Mouse (Mus musculus): ENCODE data around the gene Btbd11. TPM values are rescaled to one million over a fixed set of nuclear protein-coding genes. Genes with fewer than 3 reads are reported as not detected.
A peak's percentile ranks its signal among the peaks of the same experiment; 100 is the strongest.

Gene Btbd11
- 6.3 and 6.6 TPM in 2 replicates for polyA plus RNA-seq (2014; fragmentation: Nextera tagmentation; extraction: Ambion mirVana)

DNA sequence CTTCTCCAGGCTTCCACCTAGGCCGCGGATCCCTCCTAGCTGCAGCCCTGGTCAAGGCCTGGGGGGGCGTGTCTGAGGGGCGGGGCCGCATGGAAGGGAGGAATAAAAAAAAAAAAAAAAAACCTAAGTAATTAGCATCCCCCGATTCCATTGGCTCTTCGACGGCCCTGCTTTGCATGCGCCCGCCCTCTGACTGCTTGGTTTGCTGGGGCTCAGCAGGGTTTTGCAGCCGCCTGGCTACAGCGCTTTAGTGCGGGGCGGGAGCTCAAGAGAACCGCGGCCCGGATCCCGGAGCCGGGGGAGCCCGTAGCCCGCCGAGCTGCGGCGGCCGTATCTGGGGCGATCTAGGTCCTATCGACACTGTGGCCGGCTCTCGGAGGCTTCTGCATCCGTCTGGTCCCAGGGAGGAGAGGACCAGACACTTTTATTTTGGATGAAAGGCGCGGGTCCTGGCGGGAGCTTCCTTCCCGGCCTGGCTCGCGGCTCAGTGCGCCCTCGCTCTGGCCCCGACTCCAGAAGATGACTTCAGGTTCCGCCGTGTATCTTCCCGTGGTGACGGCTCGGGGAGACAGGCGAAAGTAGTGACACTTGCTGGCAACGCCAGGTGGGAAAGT, at the start of gene Btbd11:
TSS of gene Btbd11 (plus strand) at position 210 of the 614 bp plus-strand sequence.
- Histone ChIP-seq H3K27ac (ENCODE audit: low read depth, low read length) (no peak within 1 kb of the TSS), H3K9ac (ENCODE audit: low read length) (peak within 1 kb of the TSS; percentile 61), H3K27me3 (ENCODE audit: control insufficient read depth, insufficient read depth, low read length) (peaks cover 11% of the 10 kb centered on the region; the same call in 1 of the 2 replicates), H3K9me3 (ENCODE audit: control insufficient read depth, low read length) (no peaks in the 10 kb centered on the region), H3K4me1 (ENCODE audit: control insufficient read depth, insufficient read depth, low read length) (peaks cover 8% of the 10 kb centered on the region; the same call in 1 of the 2 replicates), H3K36me3 (ENCODE audit: control insufficient read depth, insufficient read depth, low read length) (no peaks in the 10 kb centered on the region), H3K4me2 (ENCODE audit: low read depth) (peak within 1 kb of the TSS; percentile 91), H3K4me3 (ENCODE audit: low read depth, low read length) (peak within 1 kb of the TSS; percentile 51)
- peak; percentile 94 for ATAC-seq (ENCODE audit: insufficient read depth, low FRiP score, low TSS enrichment)
- peak; percentile 94 for DNase-seq (ENCODE audit: low spot score)
- WGBS = under 1% methylated on average over 46 of the region's 46 CpGs

DNA sequence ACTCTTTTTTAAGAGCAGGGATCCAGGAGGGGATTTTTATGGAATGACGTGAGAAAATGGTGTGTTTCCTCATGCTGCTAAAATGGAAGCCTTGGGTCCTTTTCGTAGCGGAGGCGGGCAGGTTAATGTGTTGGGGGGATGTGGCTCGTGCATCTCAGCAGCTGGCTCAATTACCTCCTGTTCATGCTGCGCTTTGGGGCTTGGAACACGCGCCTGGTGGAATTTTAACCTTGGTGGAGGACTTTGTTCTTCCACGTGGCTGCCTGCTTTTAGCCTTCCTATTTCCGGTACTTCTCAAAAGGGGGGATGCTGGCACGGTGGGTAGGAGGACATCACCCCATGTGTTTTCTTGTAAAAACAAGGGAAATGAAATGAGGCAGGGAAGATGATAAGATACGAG, 47.9 kb upstream of the Btbd11 start:
- no peaks in the 10 kb centered on the region for H3K9me3 ChIP-seq (ENCODE audit: control insufficient read depth, low read length)
- H3K36me3 ChIP-seq (ENCODE audit: control insufficient read depth, insufficient read depth, low read length) = no peaks in the 10 kb centered on the region
- H3K4me2 ChIP-seq (ENCODE audit: low read depth) = no peak overlapping the region
- no peak for ATAC-seq (ENCODE audit: insufficient read depth, low FRiP score, low TSS enrichment)
- no peak overlapping the region for H3K9ac ChIP-seq (ENCODE audit: low read length)
- no peaks in the 10 kb centered on the region for H3K27me3 ChIP-seq (ENCODE audit: control insufficient read depth, insufficient read depth, low read length)
- no peak overlapping the region for H3K27ac ChIP-seq (ENCODE audit: low read depth, low read length)
- 80% methylated on average over 12 of the region's 12 CpGs for WGBS
- DNase-seq (ENCODE audit: low spot score) = no peak
- no peaks in the 10 kb centered on the region for H3K4me1 ChIP-seq (ENCODE audit: control insufficient read depth, insufficient read depth, low read length)
- no peak overlapping the region for H3K4me3 ChIP-seq (ENCODE audit: low read depth, low read length)

DNA sequence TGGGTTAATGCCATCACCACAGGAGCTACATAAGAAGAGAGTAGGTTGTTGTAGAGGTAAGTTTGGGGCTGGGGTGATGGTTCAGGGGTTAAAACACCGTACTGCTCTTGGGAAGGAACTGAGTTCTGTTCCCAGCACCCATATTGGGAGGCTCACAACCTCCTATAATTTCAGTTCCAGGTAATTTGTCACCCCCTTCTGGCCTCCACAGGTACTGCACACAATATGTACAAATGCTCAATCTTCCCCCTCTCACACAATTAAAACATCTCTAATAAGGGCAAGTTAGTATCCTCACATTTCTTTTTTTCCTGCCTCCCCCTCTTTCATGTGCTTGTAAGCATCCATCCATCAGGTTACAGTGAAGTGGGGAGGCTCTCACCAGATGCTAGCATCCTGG, 44.7 kb upstream of the Btbd11 start:
- WGBS = 94% methylated on average over 1 of the region's 1 CpGs
- Histone ChIP-seq H3K4me3 (ENCODE audit: low read depth, low read length) (no peak overlapping the region), H3K9me3 (ENCODE audit: control insufficient read depth, low read length) (no peaks in the 10 kb centered on the region), H3K27me3 (ENCODE audit: control insufficient read depth, insufficient read depth, low read length) (no peaks in the 10 kb centered on the region), H3K4me2 (ENCODE audit: low read depth) (no peak overlapping the region), H3K4me1 (ENCODE audit: control insufficient read depth, insufficient read depth, low read length) (no peaks in the 10 kb centered on the region), H3K9ac (ENCODE audit: low read length) (no peak overlapping the region), H3K27ac (ENCODE audit: low read depth, low read length) (no peak overlapping the region), H3K36me3 (ENCODE audit: control insufficient read depth, insufficient read depth, low read length) (no peaks in the 10 kb centered on the region)
- ATAC-seq (ENCODE audit: insufficient read depth, low FRiP score, low TSS enrichment) = no peak
- DNase-seq (ENCODE audit: low spot score) = no peak

- no peak overlapping the region for H3K9ac ChIP-seq (ENCODE audit: low read length)
- ATAC-seq (ENCODE audit: insufficient read depth, low FRiP score, low TSS enrichment) (no peak), DNase-seq (ENCODE audit: low spot score) (no peak)
- H3K27me3 ChIP-seq (ENCODE audit: control insufficient read depth, insufficient read depth, low read length) = no peaks in the 10 kb centered on the region
- no peak overlapping the region for H3K27ac ChIP-seq (ENCODE audit: low read depth, low read length)
- no peaks in the 10 kb centered on the region for H3K9me3 ChIP-seq (ENCODE audit: control insufficient read depth, low read length)
- H3K4me2 ChIP-seq (ENCODE audit: low read depth) = no peak overlapping the region
- H3K36me3 ChIP-seq (ENCODE audit: control insufficient read depth, insufficient read depth, low read length) = no peaks in the 10 kb centered on the region
- WGBS = 80% methylated on average over 9 of the region's 9 CpGs
- no peaks in the 10 kb centered on the region for H3K4me1 ChIP-seq (ENCODE audit: control insufficient read depth, insufficient read depth, low read length)
- H3K4me3 ChIP-seq (ENCODE audit: low read depth, low read length) = no peak overlapping the region
These were observed 39.4 kb upstream of the Btbd11 start for GRCm38 (mm10) chr10:85347171-85347570.

DNA sequence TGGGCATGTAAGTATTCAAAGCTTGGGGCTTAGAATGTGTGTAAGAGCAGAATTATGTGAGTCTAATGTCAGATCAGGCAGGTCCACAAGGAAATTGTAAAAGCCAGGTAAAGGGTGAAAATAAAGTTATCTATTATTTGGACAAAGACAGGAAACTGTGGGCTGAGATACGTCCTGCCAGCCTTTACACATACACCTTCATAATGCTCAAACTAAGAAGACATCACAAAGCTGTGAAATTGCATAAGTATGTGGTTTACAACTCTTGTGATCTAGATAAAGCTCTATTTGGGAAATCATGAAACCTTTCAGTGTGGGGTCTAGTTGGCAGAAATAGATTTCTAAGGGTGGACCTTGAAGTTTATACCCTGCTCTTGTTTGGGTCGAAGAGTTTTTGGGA, 34.1 kb upstream of the Btbd11 start:
- DNase-seq (ENCODE audit: low spot score) = no peak
- Histone ChIP-seq H3K4me3 (ENCODE audit: low read depth, low read length) (no peak overlapping the region), H3K9me3 (ENCODE audit: control insufficient read depth, low read length) (no peaks in the 10 kb centered on the region), H3K27ac (ENCODE audit: low read depth, low read length) (no peak overlapping the region), H3K4me1 (ENCODE audit: control insufficient read depth, insufficient read depth, low read length) (no peaks in the 10 kb centered on the region), H3K27me3 (ENCODE audit: control insufficient read depth, insufficient read depth, low read length) (no peaks in the 10 kb centered on the region), H3K4me2 (ENCODE audit: low read depth) (no peak overlapping the region), H3K36me3 (ENCODE audit: control insufficient read depth, insufficient read depth, low read length) (no peaks in the 10 kb centered on the region), H3K9ac (ENCODE audit: low read length) (no peak overlapping the region)
- no peak for ATAC-seq (ENCODE audit: insufficient read depth, low FRiP score, low TSS enrichment)
- 84% methylated on average over 2 of the region's 2 CpGs for WGBS

DNA sequence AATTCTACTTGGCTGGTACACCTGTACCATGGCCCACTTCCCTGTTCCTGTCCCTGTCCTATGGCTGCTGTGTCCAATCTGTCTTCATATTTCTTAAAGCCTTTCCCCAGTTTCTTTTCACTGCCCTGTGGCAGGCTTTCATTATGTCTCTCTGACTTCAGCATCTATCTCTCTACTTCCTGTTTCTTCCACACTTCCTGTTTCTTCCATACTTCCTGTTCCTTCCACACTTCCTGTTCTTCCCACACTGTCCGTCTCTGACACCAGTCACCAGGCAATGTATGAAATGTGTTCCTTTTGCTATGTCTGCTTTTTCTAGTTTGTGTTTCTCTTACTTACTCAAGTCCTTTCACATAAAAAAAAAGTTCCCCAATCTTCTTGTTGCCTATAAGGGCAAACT, 32.3 kb upstream of the Btbd11 start:
- ATAC-seq (ENCODE audit: insufficient read depth, low FRiP score, low TSS enrichment) = no peak
- no peak overlapping the region for H3K4me3 ChIP-seq (ENCODE audit: low read depth, low read length)
- 90% methylated on average over 1 of the region's 1 CpGs for WGBS

DNA sequence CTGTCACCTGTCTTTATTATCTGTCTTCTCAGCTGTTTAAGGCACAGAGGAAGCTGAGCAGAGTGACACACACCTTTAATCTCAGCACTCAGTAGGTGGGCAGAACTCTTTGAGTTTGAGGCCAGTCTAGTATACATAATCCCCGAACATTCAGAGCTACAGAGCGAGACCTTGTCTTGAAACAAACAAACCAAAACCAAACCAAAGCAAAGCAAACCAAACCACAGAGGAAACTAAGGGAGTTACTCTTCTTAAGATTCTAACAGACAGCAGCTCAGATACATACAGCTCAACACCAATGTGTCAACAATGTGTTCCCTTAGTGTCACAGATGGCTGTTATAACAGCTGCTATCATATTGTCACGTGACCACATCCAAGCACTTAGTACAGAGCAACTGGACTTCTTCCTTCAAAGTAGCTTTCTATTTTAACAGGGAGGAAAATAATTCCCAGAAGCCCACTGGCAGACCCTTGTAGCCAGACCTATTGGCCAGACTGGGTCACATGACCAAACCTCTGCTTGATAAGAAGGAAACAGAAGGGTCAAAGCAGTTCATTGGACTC, 27.0 kb upstream of the Btbd11 start:
- no peak overlapping the region for H3K4me2 ChIP-seq (ENCODE audit: low read depth)
- no peaks in the 10 kb centered on the region for H3K9me3 ChIP-seq (ENCODE audit: control insufficient read depth, low read length)
- no peak overlapping the region for H3K4me3 ChIP-seq (ENCODE audit: low read depth, low read length)
- no peak overlapping the region for H3K9ac ChIP-seq (ENCODE audit: low read length)
- H3K4me1 ChIP-seq (ENCODE audit: control insufficient read depth, insufficient read depth, low read length) = no peaks in the 10 kb centered on the region
- no peaks in the 10 kb centered on the region for H3K27me3 ChIP-seq (ENCODE audit: control insufficient read depth, insufficient read depth, low read length)
- H3K27ac ChIP-seq (ENCODE audit: low read depth, low read length) = no peak overlapping the region
- H3K36me3 ChIP-seq (ENCODE audit: control insufficient read depth, insufficient read depth, low read length) = no peaks in the 10 kb centered on the region
- DNase-seq (ENCODE audit: low spot score) (no peak), ATAC-seq (ENCODE audit: insufficient read depth, low FRiP score, low TSS enrichment) (no peak)
- 79% methylated on average over 3 of the region's 3 CpGs for WGBS

More for the DNA sequence above, 32.3 kb upstream of the Btbd11 start:
- Histone ChIP-seq H3K27me3 (ENCODE audit: control insufficient read depth, insufficient read depth, low read length) (no peaks in the 10 kb centered on the region), H3K4me1 (ENCODE audit: control insufficient read depth, insufficient read depth, low read length) (no peaks in the 10 kb centered on the region), H3K27ac (ENCODE audit: low read depth, low read length) (no peak overlapping the region), H3K36me3 (ENCODE audit: control insufficient read depth, insufficient read depth, low read length) (no peaks in the 10 kb centered on the region), H3K4me2 (ENCODE audit: low read depth) (no peak overlapping the region), H3K9me3 (ENCODE audit: control insufficient read depth, low read length) (no peaks in the 10 kb centered on the region), H3K9ac (ENCODE audit: low read length) (no peak overlapping the region)
- no peak for DNase-seq (ENCODE audit: low spot score)

DNA sequence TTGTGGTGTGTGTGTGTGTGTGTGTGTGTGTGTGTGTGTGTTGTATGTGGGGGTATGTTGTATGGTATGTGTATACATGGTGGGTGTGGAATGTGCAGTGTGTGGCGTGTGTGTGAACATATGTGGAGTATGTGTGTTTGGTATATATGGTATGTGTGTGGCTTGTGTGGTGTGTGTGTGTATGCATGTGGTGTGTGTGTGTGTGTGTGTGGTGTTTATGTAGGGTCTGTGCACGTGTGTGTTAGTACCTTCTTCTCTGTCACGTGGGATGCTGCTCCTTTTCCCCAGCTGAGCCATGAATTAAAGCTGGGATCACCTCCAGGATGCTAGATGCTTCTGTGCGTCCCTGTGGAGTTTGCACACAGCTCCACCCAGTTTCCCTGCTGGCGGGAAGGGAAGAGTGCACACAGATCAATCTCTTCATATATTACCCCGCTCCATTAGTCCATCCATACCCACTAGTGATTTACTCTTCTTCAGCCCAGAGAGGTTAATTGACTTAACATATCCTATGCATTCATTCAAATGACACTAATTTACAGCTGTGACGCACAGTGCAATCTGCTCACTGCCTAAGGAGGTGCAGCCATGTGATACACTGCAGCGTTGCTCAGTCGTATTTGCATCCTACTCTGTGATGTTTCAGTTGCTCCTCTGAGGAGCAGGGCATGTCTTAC, 23.7 kb upstream of the Btbd11 start:
- no peaks in the 10 kb centered on the region for H3K4me1 ChIP-seq (ENCODE audit: control insufficient read depth, insufficient read depth, low read length)
- no peak overlapping the region for H3K4me2 ChIP-seq (ENCODE audit: low read depth)
- H3K27ac ChIP-seq (ENCODE audit: low read depth, low read length) = no peak overlapping the region
- ATAC-seq (ENCODE audit: insufficient read depth, low FRiP score, low TSS enrichment) = peak; percentile 89
- 57% methylated on average over 9 of the region's 9 CpGs for WGBS
- H3K27me3 ChIP-seq (ENCODE audit: control insufficient read depth, insufficient read depth, low read length) = no peaks in the 10 kb centered on the region
- no peak overlapping the region for H3K4me3 ChIP-seq (ENCODE audit: low read depth, low read length)
- no peaks in the 10 kb centered on the region for H3K36me3 ChIP-seq (ENCODE audit: control insufficient read depth, insufficient read depth, low read length)
- no peak for DNase-seq (ENCODE audit: low spot score)
- no peaks in the 10 kb centered on the region for H3K9me3 ChIP-seq (ENCODE audit: control insufficient read depth, low read length)
- H3K9ac ChIP-seq (ENCODE audit: low read length) = no peak overlapping the region

DNA sequence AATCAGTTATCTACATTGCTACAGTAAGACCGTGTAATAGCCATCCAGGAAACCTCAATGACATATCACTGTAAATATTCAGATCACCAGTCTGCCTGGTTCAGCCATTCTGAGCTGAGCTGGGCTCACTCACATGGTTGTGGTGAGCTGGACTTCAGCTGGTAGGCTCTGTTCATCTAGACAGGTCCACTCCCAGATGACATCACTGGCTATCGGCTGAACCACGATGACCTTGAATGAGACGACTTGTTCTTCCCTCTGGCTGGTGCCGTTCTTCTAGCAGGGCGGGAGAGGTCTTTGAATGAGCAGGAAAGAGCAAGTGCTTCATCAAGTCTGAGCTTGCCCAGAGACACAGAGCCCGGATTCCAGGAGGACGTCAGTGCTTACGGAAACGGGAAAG, 19.7 kb upstream of the Btbd11 start:
- H3K27me3 ChIP-seq (ENCODE audit: control insufficient read depth, insufficient read depth, low read length) = no peaks in the 10 kb centered on the region
- ATAC-seq (ENCODE audit: insufficient read depth, low FRiP score, low TSS enrichment) (no peak), DNase-seq (ENCODE audit: low spot score) (no peak)
- no peaks in the 10 kb centered on the region for H3K4me1 ChIP-seq (ENCODE audit: control insufficient read depth, insufficient read depth, low read length)
- no peak overlapping the region for H3K4me3 ChIP-seq (ENCODE audit: low read depth, low read length)
- no peak overlapping the region for H3K27ac ChIP-seq (ENCODE audit: low read depth, low read length)
- 89% methylated on average over 10 of the region's 10 CpGs for WGBS
- no peaks in the 10 kb centered on the region for H3K9me3 ChIP-seq (ENCODE audit: control insufficient read depth, low read length)
- H3K9ac ChIP-seq (ENCODE audit: low read length) = no peak overlapping the region
- no peak overlapping the region for H3K4me2 ChIP-seq (ENCODE audit: low read depth)
- no peaks in the 10 kb centered on the region for H3K36me3 ChIP-seq (ENCODE audit: control insufficient read depth, insufficient read depth, low read length)

All from neural tube, embryonic 11.5 days (tissue).